Mouse (Mus musculus) forebrain, postnatal 0 days (tissue): Measurements from ENCODE around the gene Itih3. TPM values are rescaled to one million over a fixed set of nuclear protein-coding genes. Genes with fewer than 3 reads are reported as not detected.
A peak's percentile ranks its signal among the peaks of the same experiment; 100 is the strongest.

ENCODE experiments used
- ATAC-seq: fragments of 200-750 bp; cut with Nextera tagmentation; 2 replicates; pipeline ENCODE4 v1.8.0; 2017; ENCODE audit warnings: mild to moderate bottlenecking, moderate library complexity
- DNase-seq: peaks from one replicate; pipeline ENCODE4 v3.0.0-alpha.2; 2015
- H3K27ac ChIP-seq: fragments of 300-500 bp; sonication (generic); 2 replicates; pipeline ENCODE4 v1.5.1; 2014; ENCODE audit warnings: low read depth, mild to moderate bottlenecking, antibody characterized with exemption, low read length, moderate library complexity, mixed read lengths
- H3K27me3 ChIP-seq: fragments of 300-500 bp; sonication (generic); 2 replicates; pipeline ENCODE4 v1.6.1; 2014; ENCODE audit warnings: mild to moderate bottlenecking, low read length, mixed read lengths; ENCODE audit not compliant: insufficient read depth
- H3K36me3 ChIP-seq: fragments of 300-500 bp; sonication (generic); 2 replicates; pipeline ENCODE4 v1.6.1; 2014; ENCODE audit warnings: mild to moderate bottlenecking, moderate library complexity; ENCODE audit not compliant: insufficient read depth
- H3K4me1 ChIP-seq: fragments of 300-500 bp; sonication (generic); 2 replicates; pipeline ENCODE4 v1.6.1; 2014; ENCODE audit warnings: antibody characterized with exemption; ENCODE audit not compliant: insufficient read depth
- H3K4me2 ChIP-seq: fragments of 300-500 bp; sonication (generic); 2 replicates; pipeline ENCODE4 v1.6.1; 2014; ENCODE audit warnings: low read depth, mild to moderate bottlenecking, moderate library complexity
- H3K4me3 ChIP-seq: fragments of 300-500 bp; sonication (generic); 2 replicates; pipeline ENCODE4 v1.5.1; 2014; ENCODE audit warnings: low read depth, low read length, mixed read lengths
- H3K9ac ChIP-seq: fragments of 300-500 bp; sonication (generic); 2 replicates; pipeline ENCODE4 v1.6.1; 2014; ENCODE audit warnings: mild to moderate bottlenecking
- H3K9me3 ChIP-seq: fragments of 300-500 bp; sonication (generic); 2 replicates; pipeline ENCODE4 v1.6.1; 2016; ENCODE audit warnings: low read length
- CTCF ChIP-seq: sonication (generic); IDR thresholded peaks from 2 replicates; pipeline ENCODE4 v1.5.1; 2016; ENCODE audit warnings: antibody characterized with exemption, control low read depth, low read depth
- WGBS: fragments of 180-500 bp; shearing (Covaris S2); extraction: QIAGEN DNeasy Blood & Tissue Kit; methylation state at CpG from one replicate; pipeline ENCODE4 v1.1.7; 2014; 5-methylcytosine and 5-hydroxymethylcytosine counted together
- polyA plus RNA-seq: library from polyadenylated mRNA; unstranded; fragments of >200 nt; fragmentation: Nextera tagmentation; extraction: Ambion mirVana; gene quantifications from 2 replicates; pipeline ENCODE4 v1.2.1, GENCODE M21; 2015
- total RNA-seq: library from RNA; depleted of rRNA; stranded (reverse); fragments of >200 nt; gene quantifications from 2 replicates; pipeline ENCODE4 v1.2.3, GENCODE M21; 2014

Itih3 gene
- total and polyA plus RNA-seq, 2 experiments from 2014 or later: 4.8 to 5.9 TPM

DNA sequence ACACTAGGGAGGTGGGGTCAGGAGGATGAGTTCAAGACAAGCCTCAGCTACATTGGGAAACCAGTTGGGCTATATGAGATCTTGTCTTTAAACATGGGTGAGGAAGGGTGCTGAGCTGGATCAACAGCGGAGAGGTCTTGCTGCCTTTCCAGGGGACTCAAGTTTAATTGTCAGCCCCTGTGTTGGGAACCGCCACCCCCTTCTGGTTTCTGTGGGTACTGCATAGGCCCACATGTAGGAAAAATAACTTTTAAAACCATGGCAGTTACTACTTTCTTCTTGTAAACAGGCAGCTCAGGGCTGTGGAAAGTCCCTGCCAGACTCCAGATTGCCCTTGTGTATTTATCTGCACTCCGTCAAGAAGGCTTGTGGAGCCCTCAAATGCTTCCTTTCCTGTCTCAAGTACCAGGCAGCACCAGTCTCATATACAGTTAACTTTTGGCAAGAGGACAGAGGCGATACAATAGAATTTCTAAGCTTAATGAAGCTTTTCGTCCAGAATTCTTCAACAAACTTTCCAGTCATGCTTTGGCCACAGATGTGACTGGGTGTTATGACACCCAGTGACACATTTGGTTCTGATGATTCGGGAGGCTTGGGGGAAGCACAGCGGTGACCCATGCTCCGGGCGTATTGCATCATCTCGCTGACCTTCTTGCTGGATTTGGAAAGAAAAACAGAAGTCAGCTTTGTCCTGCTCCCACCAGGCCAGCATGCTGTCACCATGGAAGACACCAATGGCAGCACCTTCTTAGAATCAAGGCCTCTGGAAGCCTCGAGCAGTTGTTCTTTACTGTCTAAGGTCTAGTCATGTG is 20.5 kb upstream of the Itih3 start:
- no peak for ATAC-seq

DNA sequence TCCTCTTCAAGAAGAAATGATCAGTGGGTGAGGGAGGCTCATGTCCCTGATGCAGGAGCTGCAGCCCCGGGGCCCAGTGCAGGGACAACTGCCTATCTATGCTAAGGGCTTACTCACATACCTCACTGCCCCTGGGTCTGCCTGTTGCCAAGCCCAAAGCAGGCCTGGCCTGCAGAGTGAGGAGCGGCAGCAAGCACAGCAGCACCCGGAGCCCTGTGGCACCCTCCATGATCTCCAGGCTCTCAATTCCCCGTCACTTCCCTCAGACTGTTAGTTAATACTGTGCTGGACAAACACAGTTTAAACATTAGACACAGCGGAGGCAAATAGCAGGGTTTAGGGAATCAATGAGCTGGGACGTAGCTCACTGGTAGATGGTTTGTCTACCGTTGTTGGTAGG is 19.5 kb upstream of the Itih3 start, which contains the start of gene Itih1:
Gene Itih1 (minus strand): TSS at position 252 of the 400 bp plus-strand sequence.
- WGBS: 89% methylated on average over 7 of the region's 7 CpGs

More for the DNA sequence above, 20.5 kb upstream of the Itih3 start:
- H3K4me2 ChIP-seq: no peak overlapping the region
- whole genome bisulfite sequencing: 64% methylated on average over 11 of the region's 11 CpGs
- H3K9me3 ChIP-seq: no peaks in the 10 kb centered on the region
- no peak overlapping the region for H3K27ac ChIP-seq
- peak; percentile 73 for TF ChIP-seq CTCF
- no peak overlapping the region for H3K4me3 ChIP-seq
- no peaks in the 10 kb centered on the region for H3K27me3 ChIP-seq
- DNase-seq: peak; percentile 39
- no peaks in the 10 kb centered on the region for H3K36me3 ChIP-seq
- no peaks in the 10 kb centered on the region for H3K4me1 ChIP-seq
- H3K9ac ChIP-seq: no peak overlapping the region

DNA sequence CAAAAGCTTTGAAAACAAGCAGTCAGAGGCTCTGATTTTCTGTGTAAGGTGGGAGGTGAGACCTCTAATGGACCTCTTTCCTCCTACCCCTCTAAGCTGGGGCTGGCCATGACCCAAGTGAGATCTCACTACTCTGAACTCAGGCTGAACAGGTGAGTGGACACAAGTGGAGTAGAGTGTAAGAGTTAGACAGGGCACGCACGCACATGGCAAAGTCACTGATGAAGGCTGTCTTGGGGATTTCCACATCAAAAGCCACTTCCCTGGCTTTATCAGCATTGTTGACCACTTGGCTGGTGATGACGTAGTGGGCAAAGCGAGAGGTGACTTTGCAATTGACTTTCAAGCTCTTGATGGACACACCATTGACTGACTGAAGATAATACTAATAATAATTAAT is 18.7 kb upstream of the Itih3 start:
- Histone ChIP-seq H3K4me1 (no peaks in the 10 kb centered on the region), H3K9me3 (no peaks in the 10 kb centered on the region), H3K27me3 (no peaks in the 10 kb centered on the region), H3K27ac (no peak overlapping the region), H3K9ac (no peak overlapping the region), H3K4me3 (no peak overlapping the region), H3K4me2 (no peak overlapping the region), H3K36me3 (no peaks in the 10 kb centered on the region)
- DNase-seq: no peak
- no peak for ATAC-seq
- 95% methylated on average over 4 of the region's 4 CpGs for WGBS
- no peak for TF ChIP-seq CTCF

More for the DNA sequence above, 19.5 kb upstream of the Itih3 start, which contains the start of gene Itih1:
- Histone ChIP-seq H3K9me3 (no peaks in the 10 kb centered on the region), H3K27ac (no peak within 1 kb of the TSS), H3K4me3 (no peak within 1 kb of the TSS), H3K36me3 (no peaks in the 10 kb centered on the region), H3K9ac (no peak within 1 kb of the TSS), H3K4me1 (no peaks in the 10 kb centered on the region), H3K4me2 (no peak within 1 kb of the TSS), H3K27me3 (no peaks in the 10 kb centered on the region)
- TF ChIP-seq CTCF: no peak
- no peak for ATAC-seq
- DNase-seq: no peak

DNA sequence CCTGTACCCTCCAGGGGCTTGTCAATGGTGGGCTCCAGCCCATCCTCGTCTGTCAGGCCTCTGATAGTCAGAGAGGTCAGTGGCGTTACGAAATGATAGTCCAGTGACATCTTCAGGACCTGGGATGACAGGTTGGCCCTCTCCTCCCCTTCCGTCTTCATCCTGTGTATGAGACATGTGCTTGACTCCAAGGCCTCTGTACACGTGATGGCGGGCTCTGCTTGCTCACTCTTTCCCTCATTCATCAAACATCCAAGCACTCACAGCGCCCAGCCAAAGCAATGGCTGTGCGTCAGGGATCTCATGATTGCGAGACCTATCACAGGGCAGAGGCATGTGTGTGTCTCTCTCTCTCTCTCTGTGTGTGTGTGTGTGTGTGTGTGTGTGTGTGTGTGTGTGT is 9.8 kb upstream of the Itih3 start:
- H3K27me3 ChIP-seq: no peaks in the 10 kb centered on the region
- 86% methylated on average over 9 of the region's 9 CpGs for WGBS
- no peak overlapping the region for H3K4me2 ChIP-seq
- no peak overlapping the region for H3K27ac ChIP-seq
- H3K9me3 ChIP-seq: no peaks in the 10 kb centered on the region
- H3K36me3 ChIP-seq: no peaks in the 10 kb centered on the region
- no peak for DNase-seq
- no peak for ATAC-seq
- no peak for TF ChIP-seq CTCF
- no peaks in the 10 kb centered on the region for H3K4me1 ChIP-seq
- no peak overlapping the region for H3K9ac ChIP-seq
- no peak overlapping the region for H3K4me3 ChIP-seq

DNA sequence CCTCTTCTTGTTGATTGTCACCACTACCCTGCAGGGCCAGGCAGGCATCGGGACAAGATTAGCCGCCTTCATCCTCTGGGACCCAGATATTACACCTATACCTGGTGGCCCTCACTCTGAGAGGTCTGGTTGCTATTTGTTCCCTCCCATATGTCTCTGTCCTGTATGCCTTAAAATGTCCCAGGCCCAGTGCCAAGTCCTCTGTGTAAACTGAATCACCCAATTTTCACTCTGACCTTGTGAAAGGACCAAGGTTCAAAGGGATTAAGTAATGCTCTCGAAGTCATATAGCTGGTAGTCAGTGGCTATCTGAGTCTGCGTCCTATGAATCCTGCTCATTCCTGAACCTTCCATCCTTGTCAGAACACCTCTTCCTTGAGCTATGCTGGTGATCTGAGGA is 6.8 kb upstream of the Itih3 start:
- H3K4me3 ChIP-seq: no peak overlapping the region
- no peaks in the 10 kb centered on the region for H3K9me3 ChIP-seq
- no peak overlapping the region for H3K4me2 ChIP-seq
- H3K4me1 ChIP-seq: no peaks in the 10 kb centered on the region
- no peak overlapping the region for H3K27ac ChIP-seq
- ATAC-seq (no peak), DNase-seq (no peak)
- no peak overlapping the region for H3K9ac ChIP-seq
- WGBS: 88% methylated on average over 4 of the region's 4 CpGs
- no peaks in the 10 kb centered on the region for H3K36me3 ChIP-seq
- no peaks in the 10 kb centered on the region for H3K27me3 ChIP-seq
- no peak for TF ChIP-seq CTCF

DNA sequence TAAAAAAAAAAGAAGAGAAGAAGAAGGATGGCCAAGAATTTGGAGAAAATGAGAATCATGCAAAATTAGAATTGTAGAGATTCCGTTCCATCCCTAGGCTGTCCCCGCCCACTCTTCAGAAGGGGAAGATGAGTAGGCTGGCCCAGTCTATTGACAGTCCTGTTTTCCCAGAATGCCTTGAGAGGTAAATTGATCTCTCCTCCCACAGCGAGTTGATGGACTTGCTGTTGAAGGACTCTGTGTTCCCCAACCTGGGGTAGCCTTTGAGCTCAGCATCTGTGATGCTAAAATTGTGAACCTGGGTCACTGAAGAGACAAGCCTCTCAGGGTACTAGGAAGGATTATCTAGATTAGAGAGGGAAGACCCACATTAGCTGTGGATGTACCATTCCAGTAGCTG is 1.9 kb upstream of the Itih3 start:
- Histone ChIP-seq H3K9ac (no peak overlapping the region), H3K27ac (no peak overlapping the region), H3K4me2 (no peak overlapping the region), H3K4me1 (no peaks in the 10 kb centered on the region), H3K4me3 (no peak overlapping the region), H3K36me3 (no peaks in the 10 kb centered on the region), H3K9me3 (no peaks in the 10 kb centered on the region), H3K27me3 (no peaks in the 10 kb centered on the region)
- TF ChIP-seq CTCF: no peak
- 90% methylated on average over 3 of the region's 3 CpGs for WGBS
- no peak for ATAC-seq
- no peak for DNase-seq

DNA sequence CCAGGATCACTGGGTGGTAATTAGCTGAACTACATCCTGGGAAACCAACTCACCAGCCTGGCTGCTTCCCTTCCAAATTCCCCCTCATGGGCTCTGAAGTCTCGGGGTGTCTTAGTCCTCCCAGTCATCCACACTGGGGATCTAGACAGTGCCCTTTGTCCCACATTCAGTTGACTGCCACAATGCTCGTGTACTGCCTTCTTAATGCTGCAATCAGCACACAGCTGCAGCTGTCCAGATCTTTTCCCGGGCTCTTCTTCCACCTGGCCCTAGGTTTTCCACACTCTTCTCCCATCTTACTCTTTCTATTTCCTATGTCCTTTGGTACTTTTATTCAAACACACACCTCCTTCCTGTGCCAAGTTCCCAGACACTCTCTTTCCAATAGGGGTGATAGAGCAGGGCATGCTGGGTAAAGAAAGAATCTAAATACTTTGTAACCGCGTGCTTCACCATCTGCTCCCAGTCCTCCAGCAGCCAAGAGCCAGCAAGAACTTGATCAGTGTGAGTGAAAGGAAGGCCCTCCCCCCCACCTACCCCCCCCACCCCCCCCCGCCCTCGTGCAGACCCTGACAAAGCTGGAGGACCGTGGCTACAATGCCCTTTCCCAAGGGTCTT is 1.4 kb downstream of the Itih3 start:
- Histone ChIP-seq H3K9me3 (no peaks in the 10 kb centered on the region), H3K4me2 (no peak overlapping the region), H3K27me3 (no peaks in the 10 kb centered on the region), H3K36me3 (no peaks in the 10 kb centered on the region), H3K27ac (no peak overlapping the region), H3K4me1 (no peaks in the 10 kb centered on the region), H3K9ac (no peak overlapping the region), H3K4me3 (no peak overlapping the region)
- ATAC-seq (peak; percentile 75), DNase-seq (peak; percentile 42)
- 37% methylated on average over 8 of the region's 8 CpGs for WGBS
- no peak for TF ChIP-seq CTCF
